Comparison of ENCODE assay signal across 8 mouse cellular contexts in genomic region chr9:99437031-99437764, GRCm38 (mm10). TPM values are rescaled to one million over a fixed set of nuclear protein-coding genes. Genes with fewer than 3 reads are reported as not detected.
A peak's percentile ranks its signal among the peaks of the same experiment; 100 is the strongest.
DNase-seq lines count a peak whose midpoint lies in the region; ATAC-seq lines count a peak whose summit lies in the region.

Gene Mras (minus strand): TSS chr9:99437381.

- no peaks in the 10 kb centered on the region for H3K36me3 ChIP-seq in erythroblast, embryonic 14.5 days (ENCODE audit: control insufficient read depth)
- H3K36me3 ChIP-seq in hindbrain, embryonic 10.5 days, result no peaks in the 10 kb centered on the region
- H3K36me3 ChIP-seq in liver, embryonic 13.5 days, result no peaks in the 10 kb centered on the region

- H3K9me3 ChIP-seq in erythroblast, embryonic 14.5 days (ENCODE audit: control insufficient read depth, low read length), result peaks cover 6% of the 10 kb centered on the region
- H3K9me3 ChIP-seq in hindbrain, embryonic 10.5 days, result no peaks in the 10 kb centered on the region
- H3K9me3 ChIP-seq in liver, embryonic 13.5 days (replicated peaks), result no peaks in the 10 kb centered on the region

- 17% methylated on average over 27 of the region's 27 CpGs for WGBS in hindbrain, embryonic 10.5 days
- WGBS in liver, embryonic 13.5 days (ENCODE audit: insufficient replicate concordance), result 16% methylated on average over 27 of the region's 27 CpGs

- no peak for DNase-seq in thymus, postnatal 0 days (ENCODE audit: low spot score)
- no peak for DNase-seq in thymus, adult 18-20 months
- DNase-seq in hindbrain, embryonic 10.5 days (ENCODE audit: low spot score), result no peak
- no peak for DNase-seq in liver, embryonic 13.5 days
- DNase-seq in right cerebral cortex, adult 2 months (ENCODE audit: low spot score in 2 of 2), result no peak
- no peak for DNase-seq in spleen, adult 18-20 months

- peaks cover 51% of the 10 kb centered on the region for H3K27me3 ChIP-seq in erythroblast, embryonic 14.5 days (ENCODE audit: control insufficient read depth)
- peaks cover 45% of the 10 kb centered on the region for H3K27me3 ChIP-seq in hindbrain, embryonic 10.5 days (ENCODE audit: insufficient read depth, poor library complexity, severe bottlenecking)
- H3K27me3 ChIP-seq in liver, embryonic 13.5 days, result peaks cover 66% of the 10 kb centered on the region

- peaks cover 4% of the 10 kb centered on the region for H3K4me1 ChIP-seq in erythroblast, embryonic 14.5 days (ENCODE audit: control insufficient read depth)
- H3K4me1 ChIP-seq in hindbrain, embryonic 10.5 days (replicated peaks), result peaks cover 37% of the 10 kb centered on the region
- peaks cover 27% of the 10 kb centered on the region for H3K4me1 ChIP-seq in liver, embryonic 13.5 days (replicated peaks)

- peak within 1 kb of the TSS; percentile 55 for H3K4me3 ChIP-seq in erythroblast, embryonic 14.5 days (replicated peaks)
- H3K4me3 ChIP-seq in hindbrain, embryonic 10.5 days, result peak within 1 kb of the TSS; percentile 69
- peak within 1 kb of the TSS; percentile 64 for H3K4me3 ChIP-seq in liver, embryonic 13.5 days (replicated peaks)

- ATAC-seq in erythroblast, adult 5-6 weeks (replicated peaks; ENCODE audit: low FRiP score, poor library complexity, severe bottlenecking), result no peak
- ATAC-seq in liver, embryonic 13.5 days (ENCODE audit: low read depth), result no peak

- H3K27ac ChIP-seq in hindbrain, embryonic 10.5 days, result peak within 1 kb of the TSS; percentile 90
- no peak within 1 kb of the TSS for H3K27ac ChIP-seq in liver, embryonic 13.5 days

- peak within 1 kb of the TSS; percentile 70 for H3K9ac ChIP-seq in liver, embryonic 13.5 days

- peak within 1 kb of the TSS; percentile 77 for H3K4me2 ChIP-seq in liver, embryonic 13.5 days

RNA-seq across cellular contexts. Expression of gene Mras, which starts in this region (rescaled TPM):
- polyA plus RNA-seq in erythroblast, embryonic 14.5 days (2012), result 0.01 TPM in 1 of 2 replicates, not detected in the other
- 4.4 TPM in 1 of 2 replicates, not detected in the other for total RNA-seq in erythroblast, adult 5-6 weeks (2015; ENCODE audit: low replicate concordance)
- 1.3 and 2.7 TPM in 2 replicates for total RNA-seq in erythroblast, adult 5-6 weeks (2017; ENCODE audit: low replicate concordance)
- 11.9 and 14.7 TPM in 2 replicates for polyA plus RNA-seq in thymus, postnatal 0 days (2015; fragmentation: Nextera tagmentation; extraction: Ambion mirVana)
- 10.9 and 16.0 TPM in 2 replicates for polyA plus RNA-seq in hindbrain, embryonic 10.5 days (2016; fragmentation: Nextera tagmentation; extraction: Ambion mirVana)
- 3.2 and 5.5 TPM in 2 replicates for polyA plus RNA-seq in liver, embryonic 13.5 days (2015; fragmentation: Nextera tagmentation; extraction: Ambion mirVana)
